Mouse (Mus musculus) limb, embryonic 12.5 days (tissue): ENCODE results near the gene Dcbld2. TPM values are rescaled to one million over a fixed set of nuclear protein-coding genes. Genes with fewer than 3 reads are reported as not detected.

ENCODE experiments used
- ATAC-seq: fragments of 200-750 bp; cut with Nextera tagmentation; 2 replicates; pipeline ENCODE4 v1.8.0; 2017; ENCODE audit warnings: low read depth, moderate TSS enrichment; ENCODE audit not compliant: insufficient number of reproducible peaks, insufficient read depth, low FRiP score, low TSS enrichment
- H3K27ac ChIP-seq: fragments of 300-500 bp; sonication (generic); 2 replicates; pipeline ENCODE4 v1.5.1; 2016; ENCODE audit warnings: mild to moderate bottlenecking, moderate library complexity
- H3K27me3 ChIP-seq: fragments of 300-500 bp; sonication (generic); 2 replicates; pipeline ENCODE4 v1.6.1; 2016; ENCODE audit warnings: mild to moderate bottlenecking, moderate library complexity
- H3K36me3 ChIP-seq: fragments of 300-500 bp; sonication (generic); 2 replicates; pipeline ENCODE4 v1.6.1; 2016; ENCODE audit warnings: mild to moderate bottlenecking, moderate library complexity
- H3K4me1 ChIP-seq: fragments of 300-500 bp; sonication (generic); replicated peaks from 2 replicates; pipeline ENCODE4 v1.6.1; 2016
- H3K4me2 ChIP-seq: fragments of 300-500 bp; sonication (generic); 2 replicates; pipeline ENCODE4 v1.6.1; 2016; ENCODE audit warnings: mild to moderate bottlenecking, moderate library complexity
- H3K4me3 ChIP-seq: fragments of 300-500 bp; sonication (generic); replicated peaks from 2 replicates; pipeline ENCODE4 v1.5.1; 2016; ENCODE audit warnings: mild to moderate bottlenecking
- H3K9ac ChIP-seq: fragments of 300-500 bp; sonication (generic); replicated peaks from 2 replicates; pipeline ENCODE4 v1.6.1; 2016; ENCODE audit warnings: mild to moderate bottlenecking, moderate library complexity
- H3K9me3 ChIP-seq: fragments of 300-500 bp; sonication (generic); 2 replicates; pipeline ENCODE4 v1.6.1; 2016; ENCODE audit warnings: mild to moderate bottlenecking, moderate library complexity
- WGBS: fragments of 180-500 bp; shearing (Covaris S2); methylation state at CpG from one replicate; pipeline ENCODE4 v1.1.7; 2016; 5-methylcytosine and 5-hydroxymethylcytosine counted together
- polyA plus RNA-seq: library from polyadenylated mRNA; unstranded; fragments of >200 nt; fragmentation: Nextera tagmentation; extraction: Ambion mirVana; gene quantifications from 2 replicates; pipeline ENCODE4 v1.2.1, GENCODE M21; 2016

Gene Dcbld2
- polyA plus RNA-seq, result 7.0 and 10.0 TPM in 2 replicates

DNA sequence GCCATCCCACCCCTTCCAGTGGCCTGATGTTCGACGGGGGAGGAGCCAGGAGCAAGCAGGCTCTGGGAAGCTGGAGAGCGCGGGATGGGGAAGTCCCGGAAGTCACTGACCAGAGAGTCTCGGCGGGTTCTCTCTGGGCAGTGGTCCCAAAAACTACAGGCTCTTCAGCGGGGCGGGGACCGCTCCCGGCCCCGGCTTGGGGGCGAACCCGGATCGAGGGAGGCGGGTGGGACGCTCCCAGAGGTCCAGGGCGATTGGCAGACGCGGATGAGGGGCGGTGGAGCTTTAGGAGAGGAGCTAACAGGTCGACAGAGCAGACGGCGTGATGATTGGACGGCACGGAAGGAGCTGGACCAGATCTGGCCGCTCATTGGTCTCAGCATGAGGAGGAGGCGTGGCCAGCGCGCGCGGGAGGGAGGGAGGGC is at the start of gene Dcbld2:
Gene Dcbld2 (plus strand): TSS at position 382 of the 425 bp plus-strand sequence.
- Histone ChIP-seq H3K4me3 (peak within 1 kb of the TSS; percentile 82), H3K9me3 (no peaks in the 10 kb centered on the region), H3K4me2 (peak within 1 kb of the TSS; percentile 69), H3K36me3 (no peaks in the 10 kb centered on the region), H3K27me3 (no peaks in the 10 kb centered on the region), H3K4me1 (peaks cover 12% of the 10 kb centered on the region; the same call in 1 of the 2 replicates), H3K27ac (peak within 1 kb of the TSS; percentile 91), H3K9ac (peak within 1 kb of the TSS; percentile 81)
- ATAC-seq, result peak; percentile 100
- under 1% methylated on average over 30 of the region's 32 CpGs for whole genome bisulfite sequencing

DNA sequence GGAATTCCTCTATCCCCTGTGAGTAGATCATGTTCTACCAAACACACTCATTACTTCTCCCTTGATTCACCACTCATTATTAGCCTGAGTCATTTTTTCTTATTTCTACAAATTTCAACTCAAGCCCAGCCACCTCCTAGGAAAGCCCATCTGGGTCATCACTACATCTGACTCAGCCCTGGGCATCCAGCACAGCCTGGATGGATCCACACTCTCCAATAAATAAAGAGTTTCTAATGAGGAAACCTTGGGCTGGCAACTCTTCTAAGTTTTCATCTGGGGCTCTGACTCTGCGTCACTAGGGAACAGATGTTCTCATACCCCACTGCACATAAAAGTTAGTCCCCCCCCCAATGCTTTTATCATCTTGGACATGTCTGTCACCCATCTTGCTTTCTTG is 31.1 kb upstream of the Dcbld2 start:
- Histone ChIP-seq H3K9ac (no peak overlapping the region), H3K4me1 (no peaks in the 10 kb centered on the region), H3K27ac (no peak overlapping the region), H3K9me3 (no peaks in the 10 kb centered on the region), H3K27me3 (no peaks in the 10 kb centered on the region), H3K4me2 (no peak overlapping the region), H3K4me3 (no peak overlapping the region), H3K36me3 (no peaks in the 10 kb centered on the region)
- ATAC-seq, result no peak
- 24% methylated on average over 1 of the region's 1 CpGs for WGBS

DNA sequence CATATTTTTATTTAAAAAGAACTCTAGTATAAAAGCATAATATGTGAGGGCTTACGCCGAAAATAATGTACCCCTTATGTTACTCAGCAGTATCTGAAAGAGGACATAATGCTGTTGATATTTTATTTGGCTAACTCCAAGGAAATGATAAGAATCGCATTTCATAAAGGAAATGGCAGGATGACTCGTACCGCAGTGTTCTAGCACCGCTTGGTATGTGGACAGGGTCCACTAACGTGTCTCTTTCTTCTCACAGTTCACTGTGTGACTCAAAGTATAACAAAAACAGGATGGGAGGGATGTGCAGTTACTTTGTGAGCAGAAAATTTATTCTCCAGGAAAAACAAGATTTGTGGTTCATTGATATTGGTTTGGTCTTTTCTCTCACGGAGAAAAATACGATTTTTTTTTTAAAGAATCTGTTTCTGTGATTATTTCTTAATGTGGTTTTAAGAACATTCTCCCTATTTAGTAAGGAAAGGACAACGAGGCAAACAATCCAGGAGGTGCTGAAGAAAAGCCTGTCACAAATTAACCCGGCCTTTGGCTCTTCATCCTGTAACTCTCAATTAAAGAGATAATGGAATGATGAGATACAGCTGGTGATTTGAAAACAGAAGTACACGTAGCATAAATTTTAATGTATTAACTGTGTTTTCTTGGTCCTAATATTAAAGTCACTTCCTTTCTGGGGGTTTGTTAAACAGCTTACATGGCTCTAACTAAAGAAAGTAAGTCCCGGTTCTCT is 30.3 kb upstream of the Dcbld2 start:
- no peak overlapping the region for H3K4me3 ChIP-seq
- no peaks in the 10 kb centered on the region for H3K27me3 ChIP-seq
- no peaks in the 10 kb centered on the region for H3K9me3 ChIP-seq
- WGBS, result 61% methylated on average over 13 of the region's 13 CpGs
- H3K4me1 ChIP-seq, result no peaks in the 10 kb centered on the region
- no peak overlapping the region for H3K9ac ChIP-seq
- no peak overlapping the region for H3K27ac ChIP-seq
- no peaks in the 10 kb centered on the region for H3K36me3 ChIP-seq
- ATAC-seq, result no peak
- no peak overlapping the region for H3K4me2 ChIP-seq

DNA sequence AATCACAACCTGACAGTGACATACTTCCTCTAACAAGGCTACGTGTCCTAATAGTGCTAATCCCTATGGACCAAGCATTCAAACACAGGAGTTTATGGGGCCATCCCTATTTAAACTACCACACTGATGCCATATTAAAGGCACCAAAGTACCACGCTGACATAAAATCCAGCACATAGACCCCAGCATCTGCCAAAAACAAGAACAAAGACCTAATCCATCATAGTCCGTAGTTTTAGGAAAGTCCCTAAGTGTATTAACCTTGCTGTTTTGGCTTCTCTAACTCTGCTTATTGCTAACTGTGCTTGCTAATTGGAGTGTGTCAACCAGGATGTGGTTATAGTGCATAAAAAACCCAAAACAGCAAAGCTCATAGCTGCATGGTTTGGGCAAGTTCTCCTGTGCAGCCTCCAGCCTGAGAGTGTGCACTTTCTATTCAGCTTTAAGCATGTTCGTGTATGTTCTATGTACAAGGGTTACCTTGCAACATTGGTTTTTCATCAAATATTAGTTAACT is 21.9 kb upstream of the Dcbld2 start:
- ATAC-seq, result no peak
- 87% methylated on average over 4 of the region's 4 CpGs for WGBS
- no peak overlapping the region for H3K4me3 ChIP-seq

GRCm38 (mm10) chr16:58389143-58389755 is 19.0 kb upstream of the Dcbld2 start:
- no peaks in the 10 kb centered on the region for H3K4me1 ChIP-seq
- H3K9me3 ChIP-seq, result no peaks in the 10 kb centered on the region
- no peaks in the 10 kb centered on the region for H3K36me3 ChIP-seq
- H3K27ac ChIP-seq, result no peak overlapping the region
- no peaks in the 10 kb centered on the region for H3K27me3 ChIP-seq
- H3K4me3 ChIP-seq, result no peak overlapping the region
- H3K4me2 ChIP-seq, result no peak overlapping the region
- WGBS, result 61% methylated on average over 7 of the region's 7 CpGs
- ATAC-seq, result no peak
- H3K9ac ChIP-seq, result no peak overlapping the region

More for the DNA sequence above, 21.9 kb upstream of the Dcbld2 start:
- Histone ChIP-seq H3K9me3 (no peaks in the 10 kb centered on the region), H3K27me3 (no peaks in the 10 kb centered on the region), H3K36me3 (no peaks in the 10 kb centered on the region), H3K4me2 (no peak overlapping the region), H3K9ac (no peak overlapping the region), H3K4me1 (no peaks in the 10 kb centered on the region), H3K27ac (no peak overlapping the region)

DNA sequence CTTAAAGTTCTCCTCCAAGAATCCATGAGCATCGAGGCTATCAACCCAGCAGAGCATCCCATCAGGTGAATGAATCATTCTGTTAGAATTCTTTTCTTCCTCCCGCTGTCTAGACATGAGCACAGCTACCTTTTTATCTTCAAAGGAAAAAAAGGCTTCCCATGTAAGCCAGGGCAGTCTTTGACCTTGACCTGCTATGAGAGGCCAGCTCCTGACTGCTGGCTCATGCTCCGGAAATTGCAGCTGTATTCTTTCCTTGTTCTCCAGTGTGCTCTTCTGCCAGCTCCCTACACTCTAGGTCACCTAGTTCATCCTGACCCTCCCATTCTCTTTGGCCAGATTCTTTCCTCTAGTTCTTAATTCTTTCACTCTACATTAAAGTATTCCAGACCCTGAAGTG is 15.2 kb upstream of the Dcbld2 start:
- H3K27me3 ChIP-seq, result no peaks in the 10 kb centered on the region
- no peak overlapping the region for H3K4me3 ChIP-seq
- H3K9me3 ChIP-seq, result no peaks in the 10 kb centered on the region
- H3K36me3 ChIP-seq, result no peaks in the 10 kb centered on the region
- no peak for ATAC-seq
- WGBS, result 78% methylated on average over 3 of the region's 3 CpGs
- no peak overlapping the region for H3K9ac ChIP-seq
- H3K27ac ChIP-seq, result no peak overlapping the region
- H3K4me1 ChIP-seq, result no peaks in the 10 kb centered on the region
- H3K4me2 ChIP-seq, result no peak overlapping the region

- Histone ChIP-seq H3K27me3 (no peaks in the 10 kb centered on the region), H3K36me3 (no peaks in the 10 kb centered on the region), H3K4me1 (no peaks in the 10 kb centered on the region), H3K4me2 (no peak overlapping the region), H3K9me3 (no peaks in the 10 kb centered on the region), H3K27ac (no peak overlapping the region), H3K9ac (no peak overlapping the region), H3K4me3 (no peak overlapping the region)
- no peak for ATAC-seq
- 79% methylated on average over 5 of the region's 5 CpGs for WGBS
Measured at GRCm38 (mm10) chr16:58394156-58394555, 14.1 kb upstream of the Dcbld2 start.

DNA sequence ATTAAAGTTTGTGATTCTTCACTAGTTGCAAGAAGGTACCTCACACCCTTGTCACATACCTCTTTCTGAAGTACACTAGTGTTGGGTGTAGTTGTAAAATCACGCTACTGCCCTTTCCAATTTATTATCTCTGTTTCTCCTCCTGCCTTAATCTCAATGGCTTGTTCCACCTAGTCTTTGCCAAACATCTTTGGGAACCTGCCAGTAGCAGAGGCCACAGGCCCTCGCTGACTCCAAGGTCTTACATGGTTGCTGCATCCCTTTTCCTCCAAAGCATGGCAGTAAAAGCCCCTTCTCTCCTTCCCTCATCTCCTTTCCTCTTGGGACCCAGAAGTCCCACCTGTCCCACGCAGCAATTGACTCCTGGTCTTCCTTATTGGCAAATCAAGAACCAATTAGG is 9.6 kb upstream of the Dcbld2 start:
- WGBS, result 84% methylated on average over 3 of the region's 3 CpGs

GRCm38 (mm10) chr16:58401079-58401478 is 7.2 kb upstream of the Dcbld2 start:
- Histone ChIP-seq H3K27me3 (no peaks in the 10 kb centered on the region), H3K9ac (no peak overlapping the region), H3K9me3 (no peaks in the 10 kb centered on the region), H3K4me2 (no peak overlapping the region), H3K27ac (no peak overlapping the region), H3K4me3 (no peak overlapping the region), H3K36me3 (no peaks in the 10 kb centered on the region), H3K4me1 (no peaks in the 10 kb centered on the region)
- no peak for ATAC-seq
- 88% methylated on average over 2 of the region's 2 CpGs for WGBS

More for the DNA sequence above, 9.6 kb upstream of the Dcbld2 start:
- Histone ChIP-seq H3K4me2 (no peak overlapping the region), H3K27me3 (no peaks in the 10 kb centered on the region), H3K4me1 (no peaks in the 10 kb centered on the region), H3K27ac (no peak overlapping the region), H3K9ac (no peak overlapping the region), H3K36me3 (no peaks in the 10 kb centered on the region), H3K9me3 (no peaks in the 10 kb centered on the region), H3K4me3 (no peak overlapping the region)
- ATAC-seq, result no peak

DNA sequence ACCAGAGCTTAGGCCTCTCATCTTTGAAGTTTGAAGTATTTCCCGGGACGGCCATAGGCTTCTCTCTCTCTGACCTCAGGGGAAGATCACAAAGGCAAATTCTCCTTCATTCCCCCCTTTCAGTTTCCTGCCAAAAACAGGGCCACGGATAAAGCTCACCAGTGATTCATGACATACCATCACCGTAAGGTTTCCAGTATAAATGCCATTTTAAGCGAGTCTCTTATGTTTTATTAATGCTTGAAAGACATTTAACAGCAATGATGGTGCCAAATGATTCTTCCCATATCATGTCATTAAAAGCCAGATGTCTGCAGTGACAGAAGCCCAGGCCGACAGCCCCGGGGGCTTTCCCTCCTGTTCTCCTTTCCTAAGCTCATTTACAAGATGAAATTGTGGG is 3.6 kb upstream of the Dcbld2 start:
- Histone ChIP-seq H3K9ac (no peak overlapping the region), H3K9me3 (no peaks in the 10 kb centered on the region), H3K27ac (no peak overlapping the region), H3K4me1 (peaks cover 4% of the 10 kb centered on the region; the same call in 1 of the 2 replicates), H3K4me2 (no peak overlapping the region), H3K27me3 (no peaks in the 10 kb centered on the region), H3K36me3 (no peaks in the 10 kb centered on the region), H3K4me3 (no peak overlapping the region)
- ATAC-seq, result no peak
- 17% methylated on average over 7 of the region's 7 CpGs for WGBS

GRCm38 (mm10) chr16:58405271-58405670 is 3.0 kb upstream of the Dcbld2 start:
- ATAC-seq, result no peak

More at GRCm38 (mm10) chr16:58405271-58405670, 3.0 kb upstream of the Dcbld2 start:
- no peak overlapping the region for H3K4me2 ChIP-seq
- peaks cover 8% of the 10 kb centered on the region; the same call in 1 of the 2 replicates for H3K4me1 ChIP-seq
- H3K27ac ChIP-seq, result no peak overlapping the region
- 81% methylated on average over 4 of the region's 4 CpGs for WGBS
- no peaks in the 10 kb centered on the region for H3K27me3 ChIP-seq
- no peak overlapping the region for H3K9ac ChIP-seq
- H3K4me3 ChIP-seq, result no peak overlapping the region
- H3K36me3 ChIP-seq, result no peaks in the 10 kb centered on the region
- H3K9me3 ChIP-seq, result no peaks in the 10 kb centered on the region
